Mouse (Mus musculus) macrophage (primary cell): ENCODE results near the gene Rhot1. TPM values are rescaled to one million over a fixed set of nuclear protein-coding genes. Genes with fewer than 3 reads are reported as not detected.

ENCODE experiments used
- H3K27ac ChIP-seq: fragments of 350-480 bp; formaldehyde crosslinking; 2 replicates; pipeline ENCODE4 v1.9.0; 2021
- H3K36me3 ChIP-seq: fragments of 350-480 bp; formaldehyde crosslinking; 2 replicates; pipeline ENCODE4 v1.9.0; 2021; ENCODE audit errors: inconsistent target
- H3K4me3 ChIP-seq: fragments of 350-480 bp; formaldehyde crosslinking; 2 replicates; pipeline ENCODE4 v1.9.0; 2021; ENCODE audit errors: inconsistent target
- H3K79me2 ChIP-seq: fragments of 350-480 bp; formaldehyde crosslinking; 2 replicates; pipeline ENCODE4 v1.9.0; 2021; ENCODE audit errors: inconsistent target
- whole genome bisulfite sequencing: methylation state at CpG from one replicate; pipeline ENCODE4 v1.1.7; 2026; ENCODE audit warnings: inconsistent platforms; ENCODE audit not compliant: missing documents; 5-methylcytosine and 5-hydroxymethylcytosine counted together
- polyA plus RNA-seq: library from polyadenylated mRNA; stranded (reverse); fragments of 250-400 nt; gene quantifications from 3 replicates; pipeline ENCODE4 v1.2.4, GENCODE M21; 2018; ENCODE audit warnings: inconsistent platforms
- total RNA-seq, 78 experiments: library from RNA; depleted of rRNA; stranded (reverse); fragments of 250-400 nt; gene quantifications; 1 replicate in 9 of 78; 2 replicates in 24 of 78; 3 replicates in 43 of 78; 4 replicates in 2 of 78; pipeline ENCODE4 v1.2.4; 2018; ENCODE audit warnings: inconsistent platforms in 56 of 78

The Rhot1 gene
- 100 to 1,000 TPM in 11 of 26 experiments, 10 to 100 TPM in 15; 39.2 to 147 (median 95.7) TPM for total RNA-seq (2018; cell fraction: chromatin; rRNA removed)
- 10 to 100 TPM; 27.7 to 40.3 (median 34.9) TPM for total RNA-seq (2018; cell fraction: cytosol; rRNA removed)
- 100 to 1,000 TPM in 3 of 26 experiments, 10 to 100 TPM in 23; 28.3 to 114 (median 51.9) TPM for total RNA-seq (2018; cell fraction: nucleus; rRNA removed)
- polyA plus RNA-seq, result 29.4 to 36.6 TPM (median 30.4 TPM) in 3 replicates

GRCm38 (mm10) chr11:80208860-80209800, at the start of gene Rhot1:
TSS of gene Rhot1 (plus strand) at chr11:80209019.
- peak within 1 kb of the TSS; percentile 51 for H3K27ac ChIP-seq
- H3K4me3 ChIP-seq, result peak within 1 kb of the TSS; percentile 75
- H3K36me3 ChIP-seq, result no peaks in the 10 kb centered on the region
- WGBS, result under 1% methylated on average over 75 of the region's 78 CpGs
- H3K79me2 ChIP-seq, result peaks cover 45% of the 10 kb centered on the region

GRCm38 (mm10) chr11:80161041-80161440, 47.8 kb upstream of the Rhot1 start:
- 98% methylated on average over 4 of the region's 4 CpGs for WGBS
- H3K79me2 ChIP-seq, result peaks cover 100% of the 10 kb centered on the region
- no peak overlapping the region for H3K4me3 ChIP-seq
- no peak overlapping the region for H3K27ac ChIP-seq
- H3K36me3 ChIP-seq, result peaks cover 78% of the 10 kb centered on the region

DNA sequence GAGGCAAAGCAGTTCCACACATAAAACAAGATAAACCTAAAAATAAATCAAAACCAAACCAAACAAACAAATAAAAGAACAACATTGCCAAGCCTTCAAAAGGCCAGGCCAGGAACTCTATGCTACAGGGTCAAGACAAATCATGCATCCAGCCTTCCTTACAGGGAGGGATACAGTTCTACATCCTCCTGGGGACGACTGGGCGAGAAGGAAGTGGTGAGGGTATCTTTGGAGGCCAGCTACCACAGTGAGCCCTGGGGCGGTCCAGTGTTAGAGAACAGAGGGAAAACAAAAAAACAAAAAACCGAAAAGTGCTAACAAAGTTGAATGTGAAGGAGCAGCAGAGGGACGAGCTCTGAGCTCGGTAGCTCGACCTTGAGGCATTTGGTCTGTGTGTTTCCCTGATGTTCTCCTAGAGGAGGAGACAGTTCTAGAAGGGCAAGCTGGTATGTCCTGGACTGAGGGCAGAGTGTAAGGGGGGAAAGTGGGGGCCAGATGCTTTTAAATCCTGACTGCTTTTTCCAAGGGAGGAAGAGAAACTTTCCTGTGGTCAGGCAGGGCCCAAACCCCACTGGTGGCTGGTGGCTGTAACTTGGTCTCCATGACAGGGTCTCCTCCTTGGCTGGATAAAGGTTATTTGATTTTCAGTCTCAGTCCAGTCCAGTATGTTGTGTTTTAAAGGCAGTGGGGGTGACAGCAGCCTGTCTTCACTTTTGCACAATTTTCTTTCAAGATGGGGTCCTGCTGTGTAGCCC, 45.3 kb upstream of the Rhot1 start:
- 19% methylated on average over 7 of the region's 7 CpGs for WGBS
- Histone ChIP-seq H3K27ac (peak overlapping the region; percentile 54), H3K4me3 (no peak overlapping the region), H3K36me3 (peaks cover 72% of the 10 kb centered on the region), H3K79me2 (peaks cover 78% of the 10 kb centered on the region; the same call in 1 of the 2 replicates)

DNA sequence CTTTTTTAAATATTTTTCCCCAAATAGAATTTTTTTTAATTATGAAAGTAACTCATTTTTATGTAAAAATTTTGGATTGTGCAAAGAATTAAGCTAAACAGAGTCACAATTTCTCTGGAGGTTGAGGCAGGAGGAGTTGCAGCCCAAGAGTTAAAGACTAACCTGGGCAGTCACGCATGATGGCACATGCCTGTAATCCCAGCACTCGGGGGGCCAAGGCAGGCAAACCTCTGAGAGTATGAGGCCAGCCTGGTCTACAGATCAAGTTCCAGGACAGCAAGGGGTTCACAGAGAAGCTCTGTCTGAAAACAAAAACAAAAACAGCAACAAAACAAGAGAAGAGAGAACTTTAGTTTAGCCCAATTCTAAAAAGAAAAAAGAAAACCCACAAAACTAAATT, 44.6 kb upstream of the Rhot1 start:
- H3K4me3 ChIP-seq, result no peak overlapping the region
- peaks cover 66% of the 10 kb centered on the region for H3K36me3 ChIP-seq
- peaks cover 71% of the 10 kb centered on the region; the same call in 1 of the 2 replicates for H3K79me2 ChIP-seq
- H3K27ac ChIP-seq, result peak overlapping the region; percentile 54
- WGBS, result 100% methylated on average over 2 of the region's 2 CpGs

DNA sequence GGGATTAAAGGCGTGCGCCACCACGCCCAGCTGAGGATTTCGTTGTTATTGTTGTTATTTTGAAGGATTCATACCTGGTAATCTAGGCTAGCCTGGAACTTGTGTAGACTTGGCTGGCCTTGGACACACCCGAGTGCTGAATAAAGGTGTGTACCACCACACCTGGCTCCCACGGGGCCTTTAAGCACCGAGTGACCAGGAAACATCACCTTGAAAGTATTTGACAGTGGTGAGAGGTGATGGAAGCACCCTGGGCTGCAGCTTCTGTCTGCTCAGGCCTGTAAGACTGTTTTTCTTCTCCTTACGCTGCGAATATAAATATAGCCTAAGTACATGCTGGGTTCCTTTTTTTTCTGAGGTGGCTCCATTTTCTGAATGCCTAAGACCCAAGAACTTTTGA, 40.7 kb upstream of the Rhot1 start:
- Histone ChIP-seq H3K79me2 (peaks cover 58% of the 10 kb centered on the region; the same call in 1 of the 2 replicates), H3K27ac (peak overlapping the region; percentile 98), H3K36me3 (peaks cover 50% of the 10 kb centered on the region), H3K4me3 (no peak overlapping the region)
- WGBS, result 69% methylated on average over 9 of the region's 9 CpGs

GRCm38 (mm10) chr11:80168611-80169249, 40.1 kb upstream of the Rhot1 start:
- peak overlapping the region; percentile 98 for H3K27ac ChIP-seq

DNA sequence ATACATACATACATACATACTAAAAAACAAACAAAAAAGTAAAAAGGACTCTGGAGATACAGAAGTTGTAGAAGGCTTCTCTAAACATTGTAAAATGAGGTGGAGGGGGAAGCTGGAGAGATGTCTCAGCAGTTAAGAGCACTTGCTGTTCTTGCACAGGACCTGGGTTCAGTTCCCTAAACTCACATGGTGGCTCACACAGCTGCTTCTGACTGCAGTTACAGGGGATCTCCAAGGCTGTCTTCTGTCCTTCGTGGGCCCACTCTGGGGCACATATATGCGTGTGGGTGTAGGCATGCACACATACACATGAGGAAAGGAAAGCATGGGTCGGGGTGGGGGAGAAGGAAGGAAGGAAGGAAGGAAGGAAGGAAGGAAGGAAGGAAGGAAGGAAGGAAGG, 39.2 kb upstream of the Rhot1 start:
- Histone ChIP-seq H3K27ac (peak overlapping the region; percentile 98), H3K4me3 (no peak overlapping the region), H3K36me3 (peaks cover 55% of the 10 kb centered on the region), H3K79me2 (peaks cover 53% of the 10 kb centered on the region; the same call in 1 of the 2 replicates)
- WGBS, result 45% methylated on average over 2 of the region's 3 CpGs

More at GRCm38 (mm10) chr11:80168611-80169249, 40.1 kb upstream of the Rhot1 start:
- Histone ChIP-seq H3K36me3 (peaks cover 48% of the 10 kb centered on the region), H3K4me3 (no peak overlapping the region), H3K79me2 (peaks cover 57% of the 10 kb centered on the region; the same call in 1 of the 2 replicates)
- WGBS, result 24% methylated on average over 4 of the region's 4 CpGs

- Histone ChIP-seq H3K4me3 (no peak overlapping the region), H3K79me2 (peaks cover 46% of the 10 kb centered on the region; the same call in 1 of the 2 replicates), H3K27ac (peak overlapping the region; percentile 98), H3K36me3 (peaks cover 53% of the 10 kb centered on the region)
- 68% methylated on average over 5 of the region's 5 CpGs for WGBS
Measured at GRCm38 (mm10) chr11:80170351-80170750, 38.5 kb upstream of the Rhot1 start.

DNA sequence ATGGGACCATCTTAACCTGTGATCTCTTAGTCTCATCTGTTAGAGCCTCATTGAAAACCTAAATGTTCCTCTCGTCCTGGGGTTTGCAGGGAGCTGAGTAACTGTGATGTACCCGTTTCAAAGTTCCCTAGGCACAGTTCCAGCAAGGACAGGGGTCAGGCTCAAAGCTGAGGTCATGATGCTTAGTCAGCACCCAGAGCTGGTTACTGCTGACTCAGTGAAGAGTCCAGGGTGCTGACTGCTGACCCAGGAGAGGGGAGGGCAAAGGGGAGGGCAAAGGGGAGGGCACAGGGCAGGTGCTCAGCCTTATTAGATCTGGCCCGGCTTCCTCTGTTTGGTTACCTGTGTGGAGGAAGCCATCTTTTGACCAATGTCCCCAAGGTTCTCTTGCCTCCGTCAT, 36.9 kb upstream of the Rhot1 start:
- Histone ChIP-seq H3K4me3 (no peak overlapping the region), H3K36me3 (peaks cover 51% of the 10 kb centered on the region), H3K79me2 (peaks cover 36% of the 10 kb centered on the region; the same call in 1 of the 2 replicates), H3K27ac (peak overlapping the region; percentile 98)
- 50% methylated on average over 4 of the region's 4 CpGs for whole genome bisulfite sequencing

- Histone ChIP-seq H3K79me2 (peaks cover 36% of the 10 kb centered on the region; the same call in 1 of the 2 replicates), H3K27ac (peak overlapping the region; percentile 98), H3K4me3 (no peak overlapping the region), H3K36me3 (peaks cover 59% of the 10 kb centered on the region)
- 77% methylated on average over 11 of the region's 11 CpGs for WGBS
Measured at GRCm38 (mm10) chr11:80173963-80174670, 34.7 kb upstream of the Rhot1 start.

DNA sequence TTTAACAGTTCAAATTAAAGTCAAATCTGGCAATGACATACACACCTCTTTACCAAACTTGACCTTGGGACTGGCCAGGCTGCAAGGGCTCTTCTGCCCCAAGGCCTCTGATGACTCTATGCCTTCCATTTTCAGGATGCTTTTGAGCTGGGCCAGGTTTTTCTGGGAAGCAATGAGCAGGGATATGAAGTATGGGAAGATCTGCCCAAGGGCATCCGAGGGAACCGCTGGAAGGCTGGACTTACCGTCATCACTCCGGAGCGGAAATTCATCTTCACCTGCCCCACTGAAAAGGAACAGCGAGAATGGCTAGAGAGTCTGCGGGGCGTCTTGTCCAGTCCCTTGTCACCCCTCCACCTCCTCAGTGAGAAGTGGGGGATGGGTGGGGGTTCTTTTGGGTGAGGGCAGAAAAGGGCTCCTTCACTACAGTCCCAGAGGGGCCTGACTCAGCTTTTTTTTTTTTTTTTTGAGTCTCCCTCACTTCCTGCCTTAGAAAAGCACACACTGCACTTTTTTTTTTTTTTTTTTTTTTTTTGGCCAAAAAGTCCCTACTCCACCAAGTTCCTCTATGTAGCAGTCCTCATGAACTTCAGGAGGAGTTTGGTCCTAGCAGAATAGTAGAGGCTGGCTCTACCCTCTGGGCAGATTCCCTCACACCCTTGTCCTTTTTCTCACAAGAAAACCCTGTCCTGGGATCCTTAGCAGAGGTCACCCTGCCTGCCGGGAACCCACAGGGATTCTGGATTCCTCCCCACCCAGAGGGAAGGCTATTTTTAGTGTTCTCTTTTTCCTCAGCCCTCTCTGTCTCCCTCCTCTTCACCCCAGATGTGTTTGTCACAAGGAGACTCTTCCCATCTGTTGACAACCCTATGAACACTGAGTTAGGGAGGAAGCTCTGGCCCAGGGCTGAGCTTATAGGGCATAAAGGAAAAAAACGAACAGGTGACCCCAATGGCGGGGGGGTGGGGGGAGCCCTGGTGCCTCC, 31.6 kb upstream of the Rhot1 start:
- H3K36me3 ChIP-seq, result peaks cover 51% of the 10 kb centered on the region
- peaks cover 20% of the 10 kb centered on the region; the same call in 1 of the 2 replicates for H3K79me2 ChIP-seq
- WGBS, result 56% methylated on average over 11 of the region's 11 CpGs
- peak overlapping the region; percentile 98 for H3K27ac ChIP-seq
- H3K4me3 ChIP-seq, result no peak overlapping the region

DNA sequence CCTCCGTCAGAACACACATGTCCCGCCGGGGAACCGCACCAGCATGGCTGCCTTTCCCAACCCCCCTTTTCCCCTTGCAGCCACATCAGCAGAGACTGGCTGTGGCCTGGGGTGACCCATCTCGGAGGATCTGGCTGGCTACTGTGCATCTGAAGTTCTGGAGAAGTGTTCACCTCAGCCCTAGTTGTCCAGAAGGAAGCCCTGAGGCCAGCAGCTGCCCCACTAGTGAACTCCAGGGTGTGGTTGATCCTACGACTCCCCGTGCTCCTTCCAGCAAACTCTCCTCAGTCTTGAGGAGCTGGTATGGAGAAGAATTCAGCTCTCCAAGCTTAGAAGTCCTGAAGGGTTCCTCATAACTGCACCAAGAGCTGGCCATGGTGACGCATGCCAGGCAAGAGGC, 30.5 kb upstream of the Rhot1 start:
- Histone ChIP-seq H3K79me2 (peaks cover 9% of the 10 kb centered on the region; the same call in 1 of the 2 replicates), H3K36me3 (peaks cover 40% of the 10 kb centered on the region), H3K4me3 (no peak overlapping the region), H3K27ac (peak overlapping the region; percentile 98)
- 92% methylated on average over 8 of the region's 8 CpGs for WGBS
